Mouse (Mus musculus) myocyte (in vitro differentiated cells): Measurements from ENCODE around the gene Camkmt.

Experiments
- POLR2A ChIP-seq: IDR thresholded peaks from one replicate; pipeline ENCODE4 v1.6.1; 2011; ENCODE audit warnings: low read depth, mild to moderate bottlenecking, control low read depth, moderate library complexity; ENCODE audit not compliant: insufficient read length
- USF1 ChIP-seq: IDR thresholded peaks from one replicate; pipeline ENCODE4 v1.6.1; 2011; ENCODE audit warnings: low read depth, mild to moderate bottlenecking, control low read depth, moderate library complexity

DNA sequence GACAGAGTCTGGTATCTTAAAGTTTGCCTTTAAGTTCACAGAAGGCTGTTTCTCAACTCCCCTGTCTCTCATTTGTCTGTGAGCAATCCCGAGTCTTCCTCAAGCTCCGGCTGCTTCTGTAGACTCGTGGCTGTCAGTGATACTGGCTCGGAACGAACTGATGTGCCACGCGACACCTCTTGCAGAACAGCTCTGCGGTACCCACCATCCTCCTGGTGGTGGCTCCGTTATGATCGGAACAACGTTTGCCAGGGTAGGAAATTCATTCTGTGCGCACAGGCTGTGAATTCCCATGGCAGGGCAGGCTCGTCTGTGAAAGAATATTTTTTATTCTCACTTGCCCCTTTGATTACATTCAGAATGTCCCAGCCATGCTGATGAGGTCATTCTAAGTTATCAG lies 221.0 kb downstream of the Camkmt start:
- no peak for TF ChIP-seq POLR2A
- TF ChIP-seq USF1: no peak
